Mouse (Mus musculus): Measurements from ENCODE around the gene Slc16a13.

GRCm38 (mm10) chr11:70254337-70254736, 33.5 kb upstream of the Slc16a13 start:
- TF ChIP-seq CTCF (IDR thresholded peaks at IDR 0.05) (no peak), EP300 (IDR thresholded peaks at IDR 0.05) (no peak)

All from lung, postnatal 0 days (tissue).